Mouse (Mus musculus) CH12F3 (cell line): ENCODE measurements around the gene Prr15.

ENCODE experiments used
- in situ Hi-C: fragments of 300-500 bp; cut with MboI; formaldehyde crosslinking; loops from 2 replicates; pipeline ENCODE4 v1.14.3; 2020; ENCODE audit warnings: low sequenced_read_pairs

The Prr15 gene

GRCm38 (mm10) chr6:54330166-54330565 is 4.5 kb downstream of the Prr15 start:
- in situ Hi-C loops = no loop called here

- in situ Hi-C loops = no loop called here
Measured at GRCm38 (mm10) chr6:54331765-54332164, 6.1 kb downstream of the Prr15 start.

- in situ Hi-C loops = no loop called here
Measured at GRCm38 (mm10) chr6:54332203-54332602, 6.6 kb downstream of the Prr15 start.

GRCm38 (mm10) chr6:54333116-54333651 is 7.5 kb downstream of the Prr15 start:
- in situ Hi-C loops = no loop called here

- in situ Hi-C loops = no loop called here
Measured at GRCm38 (mm10) chr6:54333652-54334396, 8.2 kb downstream of the Prr15 start.

GRCm38 (mm10) chr6:54337321-54337720 is 11.7 kb downstream of the Prr15 start:
- in situ Hi-C loops = no loop called here

- in situ Hi-C loops = no loop called here
Measured at GRCm38 (mm10) chr6:54341133-54341532, 15.5 kb downstream of the Prr15 start.

- in situ Hi-C loops = no loop called here
Measured at GRCm38 (mm10) chr6:54342223-54342622, 16.6 kb downstream of the Prr15 start.

- in situ Hi-C loops = no loop called here
Measured at GRCm38 (mm10) chr6:54351860-54352259, 26.2 kb downstream of the Prr15 start.

- in situ Hi-C loops = no loop called here
Measured at GRCm38 (mm10) chr6:54352931-54353690, 27.5 kb downstream of the Prr15 start.

GRCm38 (mm10) chr6:54353698-54354097 is 28.1 kb downstream of the Prr15 start:
- in situ Hi-C loops = no loop called here

- in situ Hi-C loops = no loop called here
Measured at GRCm38 (mm10) chr6:54355626-54356025, 30.0 kb downstream of the Prr15 start.

GRCm38 (mm10) chr6:54362526-54363324 is 37.1 kb downstream of the Prr15 start:
- in situ Hi-C loops = no loop called here

GRCm38 (mm10) chr6:54364406-54365136 is 38.9 kb downstream of the Prr15 start:
- in situ Hi-C loops = no loop called here

GRCm38 (mm10) chr6:54366607-54367006 is 41.0 kb downstream of the Prr15 start:
- in situ Hi-C loops = no loop called here

GRCm38 (mm10) chr6:54368071-54368470 is 42.4 kb downstream of the Prr15 start:
- in situ Hi-C loops = no loop called here

- in situ Hi-C loops = no loop called here
Measured at GRCm38 (mm10) chr6:54369913-54370542, 44.4 kb downstream of the Prr15 start.

- in situ Hi-C loops = no loop called here
Measured at GRCm38 (mm10) chr6:54371874-54372273, 46.2 kb downstream of the Prr15 start.

GRCm38 (mm10) chr6:54379356-54379755 is 53.7 kb downstream of the Prr15 start:
- in situ Hi-C loops = no loop called here
